Mouse (Mus musculus): ENCODE results near the gene Fosb. TPM values are rescaled to one million over a fixed set of nuclear protein-coding genes. Genes with fewer than 3 reads are reported as not detected.

Fosb gene
- polyA plus RNA-seq, 1 experiment from 2014 or later, result 0.20 TPM

DNA sequence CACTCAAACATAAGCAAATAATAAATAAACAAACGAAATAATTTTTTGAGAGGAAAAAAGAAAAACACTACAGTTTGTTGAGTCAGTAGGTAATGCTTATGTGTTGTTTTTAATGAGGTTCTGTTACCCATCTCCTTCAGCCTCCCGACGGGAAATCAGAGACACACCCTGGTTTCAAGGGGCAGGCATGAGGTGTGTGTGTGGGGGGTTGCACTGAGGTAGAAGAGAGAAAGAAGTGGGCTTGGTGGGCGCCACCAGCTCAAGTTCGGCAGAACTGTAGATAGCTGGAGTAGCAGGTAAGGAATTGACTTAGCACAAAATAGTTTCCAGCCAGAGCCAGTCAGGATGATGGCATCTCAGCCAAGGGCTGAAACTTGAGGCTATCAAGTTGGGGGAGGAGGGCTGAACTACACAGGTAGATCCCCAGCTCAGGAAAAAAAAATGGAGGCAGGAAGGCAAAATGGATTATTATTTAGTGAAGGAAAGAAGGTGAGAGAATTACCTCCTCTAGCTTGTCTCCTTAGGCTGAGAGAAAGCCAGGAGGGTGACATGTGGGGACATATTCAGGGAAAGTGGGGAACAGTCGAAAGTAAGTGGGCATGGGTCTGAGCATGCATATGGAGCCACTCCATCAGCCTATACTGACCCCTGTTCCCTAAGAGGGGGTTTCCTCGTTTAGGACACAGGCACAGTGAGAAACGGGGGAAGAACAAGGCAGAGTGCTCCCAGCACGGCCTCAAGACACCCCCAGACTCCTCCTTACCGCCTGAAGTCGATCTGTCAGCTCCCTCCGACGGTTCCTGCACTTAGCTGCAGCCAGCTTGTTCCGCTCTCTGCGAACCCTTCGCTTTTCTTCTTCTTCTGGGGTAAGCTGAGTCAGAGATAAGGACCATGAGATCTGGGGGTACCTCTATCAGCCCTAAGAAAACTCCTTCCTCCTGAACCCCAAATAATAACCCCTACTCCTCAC is 3.8 kb downstream of the Fosb start:
- 52% methylated on average over 16 of the region's 16 CpGs for WGBS
- Histone ChIP-seq H3K4me2 (no peak overlapping the region), H3K4me1 (replicated peaks) (peaks cover 45% of the 10 kb centered on the region), H3K27ac (no peak overlapping the region), H3K36me3 (no peaks in the 10 kb centered on the region), H3K27me3 (peaks cover 76% of the 10 kb centered on the region), H3K9me3 (no peaks in the 10 kb centered on the region), H3K4me3 (replicated peaks) (no peak overlapping the region; the same call in 1 of the 2 replicates), H3K9ac (replicated peaks) (no peak overlapping the region)
- no peak for ATAC-seq (ENCODE audit: insufficient number of reproducible peaks, insufficient read depth, low FRiP score, low TSS enrichment, low read depth)

DNA sequence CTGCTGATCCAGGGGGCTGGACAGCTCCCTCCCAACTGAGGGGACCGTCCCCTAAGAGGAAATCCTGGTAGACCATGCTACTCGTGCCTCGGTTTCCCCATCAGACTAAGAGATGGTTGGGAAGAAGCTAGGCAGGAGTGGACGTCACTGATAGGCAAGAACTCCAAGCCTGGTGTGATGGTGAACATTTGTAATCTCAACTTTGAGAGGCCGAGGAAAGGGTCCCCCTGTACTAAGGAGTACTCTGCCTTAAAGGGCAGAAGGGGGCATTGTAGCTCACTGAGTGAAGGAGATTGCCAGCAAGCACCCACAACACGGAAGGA is 4.5 kb downstream of the Fosb start:
- H3K4me3 ChIP-seq (replicated peaks), result peak overlapping the region; percentile 34; the same call in 1 of the 2 replicates
- 10% methylated on average over 6 of the region's 6 CpGs for whole genome bisulfite sequencing
- no peak overlapping the region for H3K9ac ChIP-seq (replicated peaks)
- peaks cover 43% of the 10 kb centered on the region for H3K4me1 ChIP-seq (replicated peaks)
- no peak for ATAC-seq (ENCODE audit: insufficient number of reproducible peaks, insufficient read depth, low FRiP score, low TSS enrichment, low read depth)
- H3K36me3 ChIP-seq, result no peaks in the 10 kb centered on the region
- H3K4me2 ChIP-seq, result no peak overlapping the region
- H3K9me3 ChIP-seq, result no peaks in the 10 kb centered on the region
- peaks cover 76% of the 10 kb centered on the region for H3K27me3 ChIP-seq
- no peak overlapping the region for H3K27ac ChIP-seq

DNA sequence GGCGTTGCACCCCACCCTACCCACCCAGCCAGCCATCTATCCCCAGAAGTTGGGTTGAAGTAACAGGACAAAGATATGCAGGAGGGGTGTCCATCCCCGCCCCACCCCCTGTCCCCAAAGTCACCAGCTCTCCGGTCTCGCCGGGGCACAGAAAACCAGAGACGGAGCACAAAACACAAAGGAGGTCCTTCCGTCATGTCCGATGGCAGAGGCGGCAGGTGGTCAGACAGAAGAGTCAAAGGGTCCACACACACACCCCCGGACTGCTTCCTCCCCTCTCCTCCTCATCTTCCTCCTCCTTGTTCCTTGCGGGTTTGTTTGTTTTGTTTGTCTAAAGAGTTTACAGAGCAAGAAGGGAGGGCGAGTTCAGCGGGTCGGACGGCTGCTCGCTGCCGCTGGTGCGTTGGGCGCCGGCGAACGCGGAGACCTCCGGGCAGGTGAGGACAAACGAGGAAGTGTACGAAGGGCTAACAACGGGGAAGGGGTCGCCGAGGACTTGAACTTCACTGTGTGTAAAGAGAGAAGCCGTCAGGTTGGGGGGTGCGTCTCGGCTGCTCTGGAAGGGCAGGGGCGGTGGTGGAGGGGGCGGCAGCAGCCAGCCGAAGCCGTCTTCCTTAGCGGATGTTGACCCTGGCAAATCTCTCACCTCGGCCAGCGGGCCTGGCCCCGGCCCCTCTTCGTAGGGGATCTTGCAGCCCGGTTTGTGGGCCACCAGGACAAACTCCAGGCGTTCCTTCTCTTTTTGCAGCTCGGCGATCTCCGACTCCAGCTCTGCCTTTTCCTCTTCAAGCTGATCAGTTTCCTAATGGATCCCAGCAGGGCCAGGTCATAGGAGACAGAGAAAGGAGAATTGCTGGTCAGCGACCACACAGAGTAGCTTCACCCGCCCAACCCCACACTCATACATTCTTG is 5.1 kb downstream of the Fosb start:
- peaks cover 44% of the 10 kb centered on the region for H3K4me1 ChIP-seq (replicated peaks)

DNA sequence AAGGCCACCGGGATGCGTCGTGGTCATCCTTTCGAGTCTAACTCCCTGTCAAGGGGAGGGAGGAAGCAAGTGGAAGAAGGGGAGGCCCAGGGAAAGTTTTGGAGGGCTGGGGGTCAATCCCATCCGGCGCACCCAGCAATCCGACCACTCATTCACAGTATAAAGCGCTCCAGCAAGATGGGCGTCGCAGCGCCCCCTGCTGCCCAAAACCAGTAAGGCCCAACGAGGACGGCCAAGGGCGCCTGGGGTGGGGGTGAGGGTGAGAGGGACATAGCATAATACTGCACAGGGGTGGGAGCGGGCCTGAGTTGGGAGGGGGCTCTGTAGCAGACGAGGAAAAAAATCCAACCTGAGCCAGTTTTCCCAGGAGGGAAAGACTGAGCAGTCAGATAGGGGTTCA is 6.1 kb downstream of the Fosb start:
- WGBS, result 2% methylated on average over 16 of the region's 16 CpGs
- Histone ChIP-seq H3K4me2 (peak overlapping the region; percentile 57), H3K27ac (no peak overlapping the region), H3K4me1 (replicated peaks) (peaks cover 35% of the 10 kb centered on the region), H3K27me3 (peaks cover 69% of the 10 kb centered on the region), H3K9me3 (no peaks in the 10 kb centered on the region), H3K4me3 (replicated peaks) (peak overlapping the region; percentile 34; the same call in 1 of the 2 replicates), H3K36me3 (no peaks in the 10 kb centered on the region), H3K9ac (replicated peaks) (0 out of 2 replicates have a peak overlapping the region, but pooled peaks have one; percentile 31)
- no peak for ATAC-seq (ENCODE audit: insufficient number of reproducible peaks, insufficient read depth, low FRiP score, low TSS enrichment, low read depth)

More for the DNA sequence above, 5.1 kb downstream of the Fosb start:
- peak overlapping the region; percentile 57 for H3K4me2 ChIP-seq
- H3K9me3 ChIP-seq, result no peaks in the 10 kb centered on the region
- H3K27ac ChIP-seq, result no peak overlapping the region
- no peak overlapping the region; the same call in 1 of the 2 replicates for H3K9ac ChIP-seq (replicated peaks)
- peak overlapping the region; percentile 34 for H3K4me3 ChIP-seq (replicated peaks)
- peaks cover 76% of the 10 kb centered on the region for H3K27me3 ChIP-seq
- no peaks in the 10 kb centered on the region for H3K36me3 ChIP-seq
- 2% methylated on average over 47 of the region's 48 CpGs for WGBS
- no peak for ATAC-seq (ENCODE audit: insufficient number of reproducible peaks, insufficient read depth, low FRiP score, low TSS enrichment, low read depth)

DNA sequence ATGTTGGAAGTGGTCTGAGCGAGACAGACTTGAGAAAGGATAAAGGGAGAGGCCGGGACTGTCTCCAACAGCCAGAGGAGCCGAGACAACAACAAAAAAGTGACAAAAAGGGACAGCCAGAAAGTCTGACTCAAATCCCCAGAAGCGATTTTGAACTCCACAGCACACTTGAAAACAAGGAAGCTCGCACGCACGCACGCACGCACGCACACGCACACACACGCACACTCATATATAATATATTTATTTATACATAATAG is 6.9 kb downstream of the Fosb start:
- H3K9me3 ChIP-seq, result no peaks in the 10 kb centered on the region
- H3K36me3 ChIP-seq, result no peaks in the 10 kb centered on the region
- 72% methylated on average over 12 of the region's 12 CpGs for WGBS
- H3K27ac ChIP-seq, result no peak overlapping the region
- no peak overlapping the region for H3K4me3 ChIP-seq (replicated peaks)
- H3K4me1 ChIP-seq (replicated peaks), result peaks cover 31% of the 10 kb centered on the region
- H3K27me3 ChIP-seq, result peaks cover 68% of the 10 kb centered on the region
- H3K4me2 ChIP-seq, result no peak overlapping the region
- no peak for ATAC-seq (ENCODE audit: insufficient number of reproducible peaks, insufficient read depth, low FRiP score, low TSS enrichment, low read depth)
- H3K9ac ChIP-seq (replicated peaks), result no peak overlapping the region

DNA sequence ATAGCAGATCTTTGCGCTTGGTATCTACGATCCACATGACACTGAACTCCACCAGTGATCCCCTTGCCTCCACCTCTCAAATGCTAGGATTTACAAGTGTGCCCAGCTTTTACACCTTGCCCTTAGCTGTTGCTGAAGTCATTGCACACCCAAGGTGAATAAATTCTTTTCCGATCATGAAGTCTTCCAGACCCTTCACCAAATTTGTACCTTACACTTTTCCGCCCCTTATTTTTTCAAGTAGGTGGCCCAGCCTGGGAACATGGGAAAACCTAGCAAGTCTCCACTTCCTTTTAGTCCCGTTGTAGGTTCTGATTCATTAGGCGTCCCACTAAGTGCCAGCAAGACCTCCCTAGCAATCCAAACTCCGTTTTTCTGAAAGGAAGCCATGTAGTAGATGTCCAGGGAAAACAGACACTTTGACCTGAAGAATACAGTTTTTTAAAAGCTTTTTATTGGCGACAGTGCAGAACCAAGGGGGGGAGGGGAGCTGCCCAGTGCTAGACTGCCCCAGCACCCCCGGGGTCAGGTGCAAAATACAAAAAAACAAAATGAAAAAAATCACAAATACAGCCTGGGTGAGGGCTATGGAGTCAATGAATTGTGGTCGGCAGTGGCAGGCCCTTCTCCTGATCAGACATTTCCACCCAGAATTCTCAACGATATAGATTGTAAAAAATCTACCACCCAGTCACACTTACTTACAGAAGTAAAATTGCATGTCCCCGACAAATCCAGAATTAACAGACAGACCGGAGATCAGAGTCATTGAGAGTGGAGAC is 7.4 kb downstream of the Fosb start:
- peak overlapping the region; percentile 53; the same call in 1 of the 2 replicates for H3K4me2 ChIP-seq

DNA sequence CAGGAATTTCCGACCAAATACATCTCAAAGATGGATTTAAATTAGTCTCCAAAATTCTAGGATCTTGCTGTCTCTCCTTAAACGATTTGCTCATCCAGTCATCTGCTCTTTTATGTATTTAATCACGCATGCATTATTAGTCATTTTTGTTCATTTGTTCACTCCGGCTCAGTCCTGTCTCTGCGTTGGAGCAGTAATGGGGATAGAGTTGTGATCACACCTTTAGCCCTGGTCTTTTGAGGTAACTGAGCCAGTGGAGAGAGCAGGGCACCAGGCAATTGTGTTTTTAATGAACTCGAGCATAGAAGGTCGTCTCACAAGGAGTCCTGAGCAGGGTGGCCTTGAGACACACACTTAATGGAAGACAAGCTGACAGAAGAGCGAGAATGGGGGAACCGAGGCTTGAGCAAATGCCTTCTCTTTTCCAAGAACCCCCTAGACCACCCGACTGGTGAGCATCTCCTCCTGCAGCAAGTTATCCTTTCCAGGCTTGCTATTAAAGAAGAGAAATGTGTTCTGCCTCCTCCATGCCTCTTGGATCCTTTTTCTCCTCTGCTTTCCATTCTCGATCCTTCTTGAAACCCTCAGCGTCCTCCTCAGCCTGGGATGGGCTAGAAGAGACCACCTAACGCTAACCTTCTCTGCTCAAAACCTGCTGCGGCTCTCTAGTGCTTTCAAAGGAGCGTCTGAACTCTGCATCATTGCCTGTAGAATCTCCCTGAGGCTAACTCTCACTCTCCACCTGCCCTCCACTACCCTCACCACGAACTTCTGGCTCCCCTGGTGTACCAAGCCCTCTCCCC is 8.2 kb downstream of the Fosb start:
- Histone ChIP-seq H3K4me3 (replicated peaks) (peak overlapping the region; percentile 41), H3K4me2 (peak overlapping the region; percentile 53), H3K9ac (replicated peaks) (no peak overlapping the region; the same call in 1 of the 2 replicates), H3K9me3 (no peaks in the 10 kb centered on the region), H3K4me1 (replicated peaks) (peaks cover 26% of the 10 kb centered on the region), H3K27ac (no peak overlapping the region), H3K27me3 (peaks cover 55% of the 10 kb centered on the region), H3K36me3 (no peaks in the 10 kb centered on the region)
- WGBS, result 13% methylated on average over 16 of the region's 16 CpGs
- no peak for ATAC-seq (ENCODE audit: insufficient number of reproducible peaks, insufficient read depth, low FRiP score, low TSS enrichment, low read depth)

More for the DNA sequence above, 7.4 kb downstream of the Fosb start:
- WGBS, result 49% methylated on average over 13 of the region's 13 CpGs
- H3K36me3 ChIP-seq, result no peaks in the 10 kb centered on the region
- H3K4me1 ChIP-seq (replicated peaks), result peaks cover 26% of the 10 kb centered on the region
- H3K27ac ChIP-seq, result no peak overlapping the region
- H3K9ac ChIP-seq (replicated peaks), result no peak overlapping the region
- H3K27me3 ChIP-seq, result peaks cover 63% of the 10 kb centered on the region
- no peaks in the 10 kb centered on the region for H3K9me3 ChIP-seq
- H3K4me3 ChIP-seq (replicated peaks), result no peak overlapping the region; the same call in 1 of the 2 replicates
- no peak for ATAC-seq (ENCODE audit: insufficient number of reproducible peaks, insufficient read depth, low FRiP score, low TSS enrichment, low read depth)

DNA sequence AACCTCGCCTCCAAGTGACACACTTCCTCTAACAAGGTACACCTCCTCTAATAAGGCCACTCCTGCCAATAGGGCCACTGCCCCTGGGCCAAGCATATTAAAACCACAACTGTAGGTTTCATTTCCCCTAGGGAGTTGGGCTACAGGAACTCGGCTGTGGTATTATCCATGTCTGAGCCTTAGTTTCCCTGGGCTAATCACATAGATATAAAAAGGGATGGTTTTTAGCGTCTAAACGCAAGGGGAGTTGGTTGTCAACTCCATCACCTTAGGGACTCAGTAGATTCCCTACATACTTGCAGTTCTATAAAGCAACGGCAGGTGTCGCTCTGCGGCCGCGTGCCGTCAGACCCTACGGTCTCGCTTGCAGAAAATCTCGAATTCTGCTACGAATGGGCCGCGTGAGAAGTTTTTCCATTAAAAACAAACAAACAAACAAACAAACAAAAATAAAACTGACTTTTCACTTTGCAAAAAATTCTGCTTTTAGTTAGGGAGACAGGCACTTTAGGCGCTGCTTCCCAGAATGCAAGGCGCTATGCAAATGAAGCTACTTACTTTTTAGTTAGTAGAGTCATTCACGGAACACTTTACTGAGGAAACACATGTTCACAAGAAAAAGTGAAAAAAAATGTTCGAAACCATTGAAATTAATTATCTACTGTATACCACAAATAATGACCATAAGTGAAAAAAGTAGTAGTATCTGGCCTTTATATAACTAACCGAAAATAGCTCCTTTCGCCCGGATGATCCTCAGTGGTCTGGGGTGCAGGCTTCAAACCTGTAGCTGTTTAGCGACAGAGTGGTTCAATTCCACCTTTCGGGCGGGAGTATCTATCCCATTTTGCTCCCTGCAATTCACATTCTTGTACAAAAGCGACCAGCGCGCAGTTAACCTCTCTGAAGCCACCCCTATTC is 9.1 kb downstream of the Fosb start:
- peak overlapping the region; percentile 41 for H3K4me3 ChIP-seq (replicated peaks)
- H3K9ac ChIP-seq (replicated peaks), result 0 out of 2 replicates have a peak overlapping the region, but pooled peaks have one; percentile 27
- H3K36me3 ChIP-seq, result no peaks in the 10 kb centered on the region
- under 1% methylated on average over 29 of the region's 29 CpGs for WGBS
- peaks cover 46% of the 10 kb centered on the region for H3K27me3 ChIP-seq
- H3K27ac ChIP-seq, result no peak overlapping the region
- H3K9me3 ChIP-seq, result no peaks in the 10 kb centered on the region
- peak overlapping the region; percentile 53 for H3K4me2 ChIP-seq
- ATAC-seq (ENCODE audit: insufficient number of reproducible peaks, insufficient read depth, low FRiP score, low TSS enrichment, low read depth), result peak; percentile 44; the same call in 1 of the 2 replicates
- peaks cover 26% of the 10 kb centered on the region for H3K4me1 ChIP-seq (replicated peaks)

DNA sequence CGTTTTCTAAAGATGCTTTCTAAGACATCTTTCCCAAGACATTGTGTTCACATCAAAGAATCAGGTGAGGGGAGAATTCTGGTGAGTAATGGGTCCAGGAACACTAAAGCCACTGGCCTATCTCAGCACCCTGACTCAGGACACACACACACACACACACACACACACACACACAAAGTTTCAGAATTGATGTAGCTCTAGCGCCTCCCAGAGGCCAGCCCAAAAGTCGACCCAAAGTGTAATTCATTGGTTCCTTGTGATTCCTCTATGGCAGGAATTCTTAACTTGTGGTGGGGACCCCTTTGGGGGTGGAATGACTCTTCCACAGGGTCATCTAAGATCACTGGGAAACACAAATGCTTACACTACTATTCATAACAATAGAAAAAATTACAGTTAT is 10.7 kb downstream of the Fosb start:
- no peak for ATAC-seq (ENCODE audit: insufficient number of reproducible peaks, insufficient read depth, low FRiP score, low TSS enrichment, low read depth)
- Histone ChIP-seq H3K27me3 (peaks cover 31% of the 10 kb centered on the region), H3K4me2 (no peak overlapping the region), H3K36me3 (no peaks in the 10 kb centered on the region), H3K9me3 (no peaks in the 10 kb centered on the region), H3K9ac (replicated peaks) (no peak overlapping the region), H3K4me3 (replicated peaks) (no peak overlapping the region), H3K27ac (no peak overlapping the region), H3K4me1 (replicated peaks) (peaks cover 21% of the 10 kb centered on the region; the same call in 1 of the 2 replicates)
- WGBS, result 26% methylated on average over 3 of the region's 3 CpGs
